Mouse (Mus musculus) kidney, postnatal 0 days (tissue): ENCODE data around the gene Gusb. TPM values are rescaled to one million over a fixed set of nuclear protein-coding genes. Genes with fewer than 3 reads are reported as not detected.

ENCODE experiments used
- ATAC-seq: fragments of 200-750 bp; cut with Nextera tagmentation; replicated peaks from 2 replicates; pipeline ENCODE4 v1.8.0; 2017; ENCODE audit warnings: low read depth, moderate number of reproducible peaks, moderate TSS enrichment, moderate library complexity; ENCODE audit not compliant: low FRiP score
- DNase-seq: peaks from one replicate; pipeline ENCODE4 v3.0.0-alpha.2; 2016; ENCODE audit warnings: low spot score
- H3K27ac ChIP-seq: fragments of 300-500 bp; sonication (generic); 2 replicates; pipeline ENCODE4 v1.5.1; 2014; ENCODE audit warnings: mild to moderate bottlenecking
- H3K27me3 ChIP-seq: fragments of 300-500 bp; sonication (generic); 2 replicates; pipeline ENCODE4 v1.6.1; 2014; ENCODE audit warnings: low read length, mixed read lengths; ENCODE audit not compliant: insufficient read depth
- H3K36me3 ChIP-seq: fragments of 300-500 bp; sonication (generic); 2 replicates; pipeline ENCODE4 v1.6.1; 2014; ENCODE audit warnings: low read length, mixed read lengths; ENCODE audit not compliant: insufficient read depth
- H3K4me1 ChIP-seq: fragments of 300-500 bp; sonication (generic); replicated peaks from 2 replicates; pipeline ENCODE4 v1.6.1; 2014; ENCODE audit warnings: antibody characterized with exemption, low read length, mixed read lengths; ENCODE audit not compliant: insufficient read depth
- H3K4me2 ChIP-seq: fragments of 300-500 bp; sonication (generic); 2 replicates; pipeline ENCODE4 v1.6.1; 2014; ENCODE audit warnings: mild to moderate bottlenecking, low read length, moderate library complexity, mixed read lengths
- H3K4me3 ChIP-seq: fragments of 300-500 bp; sonication (generic); replicated peaks from 2 replicates; pipeline ENCODE4 v1.5.1; 2014; ENCODE audit warnings: low read depth, low read length
- H3K9ac ChIP-seq: fragments of 300-500 bp; sonication (generic); 2 replicates; pipeline ENCODE4 v1.6.1; 2014; ENCODE audit warnings: low read depth, low read length
- H3K9me3 ChIP-seq: fragments of 300-500 bp; sonication (generic); replicated peaks from 2 replicates; pipeline ENCODE4 v1.6.1; 2016; ENCODE audit warnings: low read length, inconsistent platforms, mixed read lengths
- CTCF ChIP-seq: IDR thresholded peaks from 2 replicates; pipeline ENCODE4 v1.5.1; 2016; ENCODE audit warnings: antibody characterized with exemption, low read depth, mild to moderate bottlenecking, moderate library complexity
- WGBS: fragments of 180-500 bp; shearing (Covaris S2); extraction: QIAGEN DNeasy Blood & Tissue Kit; methylation state at CpG from one replicate; pipeline ENCODE4 v1.1.7; 2014; 5-methylcytosine and 5-hydroxymethylcytosine counted together
- polyA plus RNA-seq: library from polyadenylated mRNA; unstranded; fragments of >200 nt; fragmentation: Nextera tagmentation; extraction: Ambion mirVana; gene quantifications from 2 replicates; pipeline ENCODE4 v1.2.1, GENCODE M21; 2015

The Gusb gene
- polyA plus RNA-seq, 1 experiment from 2014 or later, result 52.7 TPM

DNA sequence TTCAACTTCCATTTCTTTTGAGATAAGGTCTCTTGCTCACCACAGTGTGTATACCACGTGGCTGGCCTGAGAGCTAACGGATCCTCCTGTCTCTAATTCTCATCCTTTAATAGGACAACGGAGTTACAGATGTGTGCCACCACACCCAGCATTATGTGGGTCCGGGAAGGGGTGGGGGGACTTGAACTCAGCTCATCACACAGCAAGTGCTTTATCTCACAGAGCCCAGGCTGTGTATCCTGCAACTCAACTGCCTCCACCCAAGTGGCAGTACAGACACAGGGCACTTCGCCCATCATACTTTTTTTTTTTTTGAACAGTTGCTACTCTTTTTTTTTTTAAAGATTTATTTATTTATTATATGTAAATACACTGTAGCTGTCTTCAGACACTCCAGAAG lies 11.0 kb downstream of the Gusb start:
- Histone ChIP-seq H3K9me3 (no peaks in the 10 kb centered on the region), H3K4me3 (no peak overlapping the region), H3K4me2 (no peak overlapping the region), H3K36me3 (0 out of 2 replicates have a peak, but pooled peaks cover 4% of the 10 kb centered on the region), H3K27ac (no peak overlapping the region), H3K4me1 (no peaks in the 10 kb centered on the region), H3K9ac (no peak overlapping the region), H3K27me3 (no peaks in the 10 kb centered on the region)
- WGBS, result 90% methylated on average over 5 of the region's 5 CpGs
- DNase-seq, result no peak
- no peak for ATAC-seq
- TF ChIP-seq CTCF, result no peak

DNA sequence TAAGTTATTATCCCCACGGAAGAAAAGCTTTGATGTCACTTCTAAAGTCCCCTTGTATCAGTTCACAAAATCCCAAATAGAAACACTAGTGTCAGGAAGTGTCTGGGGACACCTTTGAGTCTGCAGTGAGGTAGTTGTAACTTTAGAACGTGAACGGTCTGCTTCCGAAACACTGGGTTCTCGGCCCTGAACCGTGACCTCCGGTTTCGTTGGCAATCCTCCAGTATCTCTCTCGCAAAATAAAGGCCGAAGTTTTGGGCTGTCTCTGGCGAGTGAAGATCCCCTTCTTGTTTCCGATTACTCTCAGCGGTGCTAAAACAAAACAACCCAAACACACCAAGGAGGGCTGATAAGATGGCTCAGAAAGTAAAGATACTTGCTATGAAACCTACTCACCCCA lies 13.5 kb downstream of the Gusb start:
- Histone ChIP-seq H3K27ac (no peak overlapping the region), H3K36me3 (0 out of 2 replicates have a peak, but pooled peaks cover 3% of the 10 kb centered on the region), H3K4me1 (no peaks in the 10 kb centered on the region), H3K27me3 (no peaks in the 10 kb centered on the region), H3K9ac (no peak overlapping the region), H3K9me3 (no peaks in the 10 kb centered on the region), H3K4me2 (no peak overlapping the region), H3K4me3 (no peak overlapping the region)
- ATAC-seq (no peak), DNase-seq (no peak)
- 54% methylated on average over 13 of the region's 13 CpGs for WGBS
- TF ChIP-seq CTCF, result no peak

- no peaks in the 10 kb centered on the region for H3K27me3 ChIP-seq
- H3K4me3 ChIP-seq, result no peak overlapping the region
- H3K4me1 ChIP-seq, result no peaks in the 10 kb centered on the region
- H3K4me2 ChIP-seq, result no peak overlapping the region
- no peak for TF ChIP-seq CTCF
- no peaks in the 10 kb centered on the region for H3K9me3 ChIP-seq
- DNase-seq, result no peak
- H3K36me3 ChIP-seq, result peaks cover 6% of the 10 kb centered on the region; the same call in 1 of the 2 replicates
- ATAC-seq, result no peak
- H3K27ac ChIP-seq, result no peak overlapping the region
- no peak overlapping the region for H3K9ac ChIP-seq
- 49% methylated on average over 3 of the region's 3 CpGs for WGBS
These were observed 22.6 kb downstream of the Gusb start for GRCm38 (mm10) chr5:129980216-129980615.

GRCm38 (mm10) chr5:129978608-129979007 lies 24.2 kb downstream of the Gusb start:
- Histone ChIP-seq H3K27me3 (no peaks in the 10 kb centered on the region), H3K4me2 (no peak overlapping the region), H3K36me3 (peaks cover 6% of the 10 kb centered on the region; the same call in 1 of the 2 replicates), H3K9ac (no peak overlapping the region), H3K9me3 (no peaks in the 10 kb centered on the region), H3K4me3 (no peak overlapping the region), H3K27ac (no peak overlapping the region), H3K4me1 (no peaks in the 10 kb centered on the region)
- DNase-seq, result no peak
- no peak for ATAC-seq
- TF ChIP-seq CTCF, result no peak
- WGBS, result 86% methylated on average over 5 of the region's 5 CpGs

- no peaks in the 10 kb centered on the region for H3K4me1 ChIP-seq
- no peak overlapping the region for H3K4me3 ChIP-seq
- no peak overlapping the region for H3K4me2 ChIP-seq
- WGBS, result 68% methylated on average over 4 of the region's 4 CpGs
- DNase-seq (no peak), ATAC-seq (no peak)
- H3K9ac ChIP-seq, result no peak overlapping the region
- no peaks in the 10 kb centered on the region for H3K9me3 ChIP-seq
- no peak for TF ChIP-seq CTCF
- H3K27ac ChIP-seq, result no peak overlapping the region
- H3K27me3 ChIP-seq, result no peaks in the 10 kb centered on the region
- peaks cover 3% of the 10 kb centered on the region; the same call in 1 of the 2 replicates for H3K36me3 ChIP-seq
These were observed 25.1 kb downstream of the Gusb start for GRCm38 (mm10) chr5:129977768-129978167.

DNA sequence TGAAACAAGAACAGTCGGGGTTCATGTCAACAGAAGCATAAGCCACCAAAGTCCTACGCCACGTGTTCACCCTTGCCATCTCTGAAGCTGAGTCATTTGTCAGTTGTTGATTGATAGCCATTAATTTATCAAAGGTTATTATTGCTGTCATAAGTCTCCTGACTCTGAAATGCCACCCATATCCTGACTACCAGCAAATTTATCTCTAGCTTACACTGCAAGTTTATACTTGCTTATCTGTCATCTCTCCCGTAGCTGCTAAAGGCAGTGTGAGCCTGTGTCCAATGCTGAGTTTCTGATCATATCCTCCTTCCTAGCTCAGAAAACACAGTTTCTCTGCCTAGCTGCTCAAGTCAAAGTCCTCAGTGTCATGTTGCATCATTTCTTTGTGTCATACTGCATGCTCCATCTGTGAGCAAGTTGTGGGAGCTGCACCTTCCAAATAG lies 28.0 kb downstream of the Gusb start:
- no peak overlapping the region for H3K4me2 ChIP-seq
- WGBS, result 81% methylated on average over 4 of the region's 4 CpGs
- H3K9me3 ChIP-seq, result no peaks in the 10 kb centered on the region
- DNase-seq (no peak), ATAC-seq (no peak)
- no peaks in the 10 kb centered on the region for H3K4me1 ChIP-seq
- H3K27me3 ChIP-seq, result no peaks in the 10 kb centered on the region
- no peak overlapping the region for H3K27ac ChIP-seq
- no peak overlapping the region for H3K4me3 ChIP-seq
- TF ChIP-seq CTCF, result no peak
- H3K36me3 ChIP-seq, result peaks cover 3% of the 10 kb centered on the region; the same call in 1 of the 2 replicates
- H3K9ac ChIP-seq, result no peak overlapping the region

GRCm38 (mm10) chr5:129974354-129974753 lies 28.5 kb downstream of the Gusb start:
- WGBS, result 83% methylated on average over 4 of the region's 4 CpGs
- no peak for DNase-seq
- Histone ChIP-seq H3K9me3 (no peaks in the 10 kb centered on the region), H3K36me3 (peaks cover 3% of the 10 kb centered on the region; the same call in 1 of the 2 replicates), H3K4me1 (no peaks in the 10 kb centered on the region), H3K4me3 (no peak overlapping the region), H3K27me3 (no peaks in the 10 kb centered on the region), H3K4me2 (no peak overlapping the region), H3K9ac (no peak overlapping the region), H3K27ac (no peak overlapping the region)
- ATAC-seq, result no peak
- no peak for TF ChIP-seq CTCF
